ENCODE assay signal across 15 mouse cellular contexts in the genomic region with DNA sequence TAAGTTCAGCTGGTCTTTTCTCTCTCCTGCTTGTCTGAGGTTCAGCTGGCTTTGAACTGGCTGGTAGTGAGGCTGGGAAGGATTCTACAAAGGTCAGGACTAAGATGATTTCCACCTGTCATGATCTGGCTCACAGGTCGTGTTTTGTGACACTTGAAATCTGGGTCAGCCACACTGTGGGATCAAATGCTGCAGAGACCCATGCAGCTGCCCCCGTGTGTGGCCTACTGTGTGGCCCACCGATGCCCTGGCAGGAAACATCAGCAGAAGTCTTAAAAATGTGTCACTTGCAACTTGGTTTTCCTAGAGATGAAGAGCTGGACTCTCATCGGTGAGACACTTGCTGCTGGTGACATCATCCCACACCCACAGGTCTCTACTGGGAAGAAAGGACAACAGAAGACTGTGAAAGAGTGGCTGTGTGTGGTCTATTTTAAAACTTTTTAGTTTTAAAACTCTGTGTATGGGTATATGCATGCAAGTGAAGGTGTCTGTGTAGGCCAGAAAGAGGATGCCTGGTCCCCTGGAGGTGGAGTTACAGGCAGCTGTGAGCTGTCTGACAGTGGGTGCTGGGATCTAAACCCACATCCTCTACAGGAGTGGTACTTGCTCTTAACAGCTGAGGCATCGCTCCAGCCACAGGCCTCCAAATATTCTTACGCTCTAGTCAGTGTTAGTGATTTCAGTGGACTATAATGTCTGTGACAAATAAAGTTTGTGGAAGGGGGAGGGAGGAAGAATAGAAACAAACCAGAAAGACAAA.
"Had no signal": no experiment of that assay in that cellular context is flagged by ENCODE, and none has a peak within 500 bp of the region (broad histone marks: within the 10 kb centered on the region; RNA-seq: fewer than 3 reads in every experiment).

No protein-coding gene starts in this region.

- H3K9me3 ChIP-seq: limb, embryonic 15.5 days; liver, embryonic 12.5 days; midbrain, embryonic 10.5 days; stomach, embryonic 15.5 days had no signal

- ATAC-seq: liver, embryonic 12.5 days; midbrain, embryonic 16.5 days had no signal

- DNase-seq: kidney, adult 8-10 months; kidney, postnatal 25 days; layer of hippocampus, adult 9-11 months; layer of hippocampus, postnatal 36 days; lung, embryonic 14.5 days; lung, postnatal 10 days; lung, postnatal 4 days; right cerebral cortex, postnatal 14 days; thymus, adult 2 months; thymus, postnatal 4 days had no signal

- H3K27me3 ChIP-seq: limb, embryonic 15.5 days; liver, embryonic 12.5 days; stomach, embryonic 15.5 days had no signal

- H3K27ac ChIP-seq: limb, embryonic 15.5 days; liver, embryonic 12.5 days; midbrain, embryonic 10.5 days; stomach, embryonic 15.5 days had no signal

- H3K36me3 ChIP-seq: limb, embryonic 15.5 days; liver, embryonic 12.5 days; midbrain, embryonic 10.5 days; stomach, embryonic 15.5 days had no signal

- H3K4me3 ChIP-seq: limb, embryonic 15.5 days; liver, embryonic 12.5 days; midbrain, embryonic 10.5 days; stomach, embryonic 15.5 days had no signal

- H3K4me1 ChIP-seq: limb, embryonic 15.5 days; liver, embryonic 12.5 days; stomach, embryonic 15.5 days had no signal

- H3K9ac ChIP-seq: limb, embryonic 15.5 days; liver, embryonic 12.5 days; lung, embryonic 14.5 days; stomach, embryonic 15.5 days had no signal

- H3K4me2 ChIP-seq: limb, embryonic 15.5 days; liver, embryonic 12.5 days; lung, embryonic 14.5 days; stomach, embryonic 15.5 days had no signal
